Mouse (Mus musculus): ENCODE results near the gene Furin. TPM values are rescaled to one million over a fixed set of nuclear protein-coding genes. Genes with fewer than 3 reads are reported as not detected.

Gene Furin
- total RNA-seq, 2 experiments from 2014 or later = 137 to 140 TPM

DNA sequence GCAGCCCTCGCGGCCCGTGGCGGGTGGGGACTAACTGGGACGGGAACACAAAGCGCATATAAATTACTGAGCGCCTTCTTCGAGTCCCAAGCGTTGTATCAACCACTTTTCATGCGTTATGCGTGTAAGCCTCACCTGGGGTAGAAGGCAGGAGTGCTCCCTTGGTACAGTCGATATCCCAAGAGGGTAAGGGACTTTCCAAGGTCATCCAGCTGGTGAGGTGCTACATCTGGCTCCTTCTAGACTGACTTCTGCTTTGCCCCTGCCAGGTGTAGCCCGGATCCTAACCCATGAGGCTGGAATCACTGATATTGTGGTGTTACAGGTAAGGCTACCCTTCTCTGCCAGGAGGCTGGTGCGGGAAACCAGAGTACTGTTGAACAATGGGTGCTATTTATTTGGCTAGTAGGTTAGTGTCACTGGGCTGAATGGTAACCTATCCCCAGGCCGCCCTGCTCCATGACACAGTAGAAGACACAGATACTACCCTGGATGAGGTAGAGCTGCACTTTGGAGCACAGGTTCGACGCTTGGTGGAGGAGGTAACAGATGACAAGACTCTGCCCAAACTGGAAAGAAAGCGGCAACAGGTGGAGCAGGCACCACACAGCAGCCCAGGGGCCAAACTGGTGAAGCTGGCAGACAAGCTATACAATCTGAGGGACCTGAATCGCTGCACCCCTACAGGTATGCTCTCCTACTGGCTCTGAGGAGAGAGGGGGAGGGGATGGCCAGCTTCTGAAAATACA, 61.8 kb downstream of the Furin start:
- DNase-seq (ENCODE audit: low spot score in 2 of 2) = no peak

DNA sequence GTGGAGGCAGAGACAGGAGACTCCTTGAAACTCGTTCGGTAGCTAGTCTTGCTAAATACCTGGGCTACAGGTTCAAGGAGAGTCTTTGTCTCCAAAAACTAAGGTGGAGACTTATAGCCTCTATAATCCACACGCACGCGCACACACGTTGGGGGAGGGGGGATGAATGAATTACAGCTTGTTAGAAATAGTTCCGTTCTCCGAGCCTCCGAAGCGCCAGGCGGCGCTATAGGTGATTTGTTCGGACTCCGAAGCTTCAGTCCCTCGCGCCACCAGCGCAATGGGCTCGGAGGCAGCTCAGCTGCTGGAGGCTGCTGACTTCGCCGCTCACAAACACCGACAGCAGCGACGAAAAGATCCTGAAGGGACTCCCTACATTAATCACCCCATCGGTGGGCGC, 62.4 kb downstream of the Furin start, which contains the start of gene Hddc3:
Gene Hddc3 (plus strand): TSS at position 247 of the 400 bp plus-strand sequence.
- DNase-seq (ENCODE audit: low spot score in 2 of 2) = peak; percentile 85 to 87

DNA sequence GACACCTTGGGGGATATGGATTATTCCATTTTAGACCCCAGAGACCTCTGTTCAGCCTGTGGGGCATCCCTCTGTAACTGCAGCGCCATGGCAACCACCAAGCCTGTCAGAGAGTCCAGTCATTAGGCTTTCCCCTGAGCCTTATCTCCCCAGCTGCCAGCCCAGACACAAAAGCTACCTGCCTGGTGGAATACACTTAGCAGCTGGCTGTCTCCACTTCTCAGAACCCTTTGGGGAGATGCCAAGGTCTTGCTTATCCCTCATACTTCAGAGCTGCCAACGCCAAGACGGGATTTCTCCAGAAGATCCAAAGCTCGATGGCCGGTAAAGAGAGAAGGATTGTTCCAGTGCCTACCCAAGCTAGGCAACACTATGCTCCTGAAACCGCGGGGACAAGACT, 63.4 kb downstream of the Furin start:
- DNase-seq (ENCODE audit: low spot score in 2 of 2) = no peak

DNA sequence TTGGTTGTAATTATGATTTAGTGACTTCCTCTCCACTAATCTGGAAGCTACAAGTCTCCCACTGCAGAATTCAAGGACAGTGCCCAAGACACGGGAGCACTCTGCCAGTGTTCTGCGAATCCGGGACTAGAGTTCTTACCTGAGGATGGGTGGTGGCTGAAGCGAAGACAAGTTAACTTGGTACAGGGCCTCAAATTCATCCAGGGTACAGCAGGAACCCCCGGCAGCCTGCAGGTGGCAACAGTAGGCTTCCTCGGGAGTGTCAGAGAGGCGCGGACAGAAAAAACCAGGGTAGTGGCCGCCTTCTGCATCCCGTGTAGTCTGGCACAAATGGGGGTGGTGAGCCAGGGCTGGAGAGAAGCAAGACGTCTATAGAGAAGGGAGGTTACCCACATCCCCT, 64.4 kb downstream of the Furin start, which contains the start of gene Unc45a:
Gene Unc45a (minus strand): TSS at position 213 of the 400 bp plus-strand sequence.
- peak in 1 of 2 experiments; percentile 50 for DNase-seq (ENCODE audit: low spot score in 2 of 2)

DNA sequence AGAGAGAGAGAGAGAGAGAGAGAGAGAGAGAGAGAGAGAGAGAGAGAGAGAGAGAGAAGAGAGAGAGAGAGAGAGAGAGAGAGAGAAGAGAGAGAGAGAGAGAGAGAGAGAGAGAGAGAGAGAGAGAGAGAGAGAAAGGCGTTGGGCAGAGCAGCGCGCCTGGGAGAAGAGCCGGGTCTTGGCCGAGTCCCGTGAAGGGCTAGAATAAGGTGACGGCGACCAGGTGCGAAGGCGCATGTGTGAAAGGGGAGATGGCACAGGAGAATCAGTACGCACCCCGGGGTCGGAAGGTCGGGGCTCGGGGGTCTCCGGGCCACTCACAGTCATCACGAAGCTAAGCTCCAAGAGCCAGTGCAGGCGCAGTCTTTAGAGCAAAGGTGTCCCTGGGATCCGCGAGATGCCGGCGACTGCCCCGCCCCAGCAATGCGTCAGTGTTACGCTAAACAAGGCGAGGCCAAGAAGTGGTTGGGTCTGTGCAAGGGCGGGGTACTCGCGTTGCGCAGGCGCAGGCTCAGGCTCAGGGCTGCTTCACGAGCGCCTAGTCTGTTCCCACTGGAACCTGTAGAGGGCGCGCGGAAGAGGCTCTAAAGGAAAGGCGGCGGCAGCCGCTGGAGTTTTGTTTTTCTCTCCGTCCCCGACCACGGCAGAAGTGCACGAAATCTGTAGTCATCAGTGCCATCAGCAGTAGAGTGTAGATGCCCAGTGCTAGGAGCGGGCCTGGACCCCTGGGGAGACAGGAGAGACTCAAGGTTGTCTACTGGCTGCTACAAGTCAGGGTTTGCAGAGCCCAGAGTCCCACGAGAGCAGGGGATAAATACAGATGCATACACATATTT, 65.2 kb downstream of the Furin start:
- peak; percentile 84 to 97 for DNase-seq (ENCODE audit: low spot score in 2 of 2)

DNA sequence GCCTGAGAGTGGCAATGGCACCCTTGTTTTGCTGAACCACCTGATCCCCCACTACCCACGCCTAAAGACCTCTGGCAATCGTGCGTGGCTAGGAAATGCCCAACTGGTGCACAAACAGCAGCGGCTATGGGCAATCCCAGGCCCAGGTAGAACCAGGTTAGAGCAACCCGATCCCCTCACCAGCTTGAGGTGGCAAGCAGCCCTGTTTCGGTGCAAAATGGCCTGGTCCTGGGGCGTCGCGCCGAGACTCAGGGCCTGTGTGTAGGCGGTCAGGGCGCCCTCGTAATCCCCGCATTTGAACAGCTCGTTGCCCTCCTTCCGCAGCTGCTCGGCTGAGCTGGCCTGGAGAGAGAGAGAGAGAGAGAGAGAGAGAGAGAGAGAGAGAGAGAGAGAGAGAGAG, 65.9 kb downstream of the Furin start:
- DNase-seq (ENCODE audit: low spot score in 2 of 2) = no peak

Other genes starting within 250 kb of the Furin start
- gene Sema4b, start 218.6 kb downstream of the Furin start, total RNA-seq (2021) = 10 to 100 TPM; 62.1 to 66.9 TPM
- gene Cib1, start 172.6 kb downstream of the Furin start, total RNA-seq (2021) = 10 to 100 TPM; 50.5 to 52.1 TPM
- gene Gdpgp1, start 172.6 kb downstream of the Furin start, total RNA-seq (2021) = 1 to 10 TPM; 5.0 to 5.1 TPM
- gene Ttll13, start 159.1 kb downstream of the Furin start, total RNA-seq (2021) = 1 to 10 TPM; 3.2 to 4.5 TPM
- gene Ngrn, start 144.2 kb downstream of the Furin start, total RNA-seq (2021) = 10 to 100 TPM; 52.0 to 58.2 TPM
- gene Vps33b, start 135.8 kb downstream of the Furin start, total RNA-seq (2021) = 10 to 100 TPM; 20.1 to 22.9 TPM
- gene Prc1, start 111.0 kb downstream of the Furin start, total RNA-seq (2021) = 10 to 100 TPM; 54.3 to 63.7 TPM
- gene Rccd1, start 81.0 kb downstream of the Furin start, total RNA-seq (2021) = 10 to 100 TPM; 15.8 to 20.5 TPM
- 10 to 100 TPM; 43.6 to 53.5 TPM for gene Unc45a, start 64.4 kb downstream of the Furin start, total RNA-seq (2021)
- gene Hddc3, start 62.3 kb downstream of the Furin start, total RNA-seq (2021) = 10 to 100 TPM; 41.8 to 42.4 TPM
- gene Man2a2, start 34.1 kb downstream of the Furin start, total RNA-seq (2021) = 100 to 1,000 TPM; 106 to 111 TPM
- 10 to 100 TPM; 19.3 to 21.1 TPM for gene Fes, start 17.5 kb downstream of the Furin start, total RNA-seq (2021)
- gene Blm, start 129.7 kb upstream of the Furin start, total RNA-seq (2021) = 10 to 100 TPM; 13.9 to 18.0 TPM

Measured in adrenal gland, postnatal 4 days (tissue).